Mouse (Mus musculus): ENCODE results near the gene Pabpc1l.

DNA sequence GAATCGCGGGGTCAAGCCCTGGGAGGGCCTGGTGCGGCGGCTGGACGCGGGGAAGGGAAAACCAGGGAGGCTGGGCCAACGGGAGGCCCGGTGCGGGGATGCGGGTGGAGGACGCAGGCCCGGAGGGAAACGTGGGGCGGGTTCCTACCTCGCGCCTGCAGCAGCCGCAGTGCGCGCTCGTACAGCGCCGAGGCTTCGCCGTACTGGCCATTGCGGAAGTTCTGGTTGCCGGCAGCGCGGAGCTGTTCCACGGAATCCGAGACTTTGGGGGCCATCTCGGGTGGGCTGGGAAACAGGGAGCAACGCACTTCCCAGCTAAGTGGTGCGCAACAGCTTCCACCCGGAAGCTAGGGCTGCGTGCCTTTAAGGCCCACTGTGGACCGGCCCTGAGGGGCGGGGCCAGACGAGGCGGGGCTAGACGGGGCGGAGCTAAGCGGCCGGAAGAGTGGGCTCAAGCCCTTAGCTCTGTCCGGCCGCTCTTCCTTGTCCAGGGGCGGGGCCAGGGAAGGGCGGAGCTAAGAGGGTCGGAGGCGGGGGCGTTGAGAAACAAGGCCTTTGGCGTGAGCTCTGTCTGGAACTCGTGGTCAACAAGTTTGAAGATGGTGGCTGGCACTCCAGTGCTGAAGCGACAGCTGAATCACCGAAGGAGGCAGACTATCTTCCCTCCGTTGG is 45.7 kb downstream of the Pabpc1l start, which contains the start of gene Tomm34:
- TF ChIP-seq CTCF (IDR thresholded peaks at IDR 0.05; ENCODE audit: borderline replicate concordance, extremely low read depth, insufficient read depth, insufficient read length) (no peak), POLR2A (IDR thresholded peaks at IDR 0.05; ENCODE audit: borderline replicate concordance, extremely low read depth, insufficient read depth, insufficient read length, poor library complexity, severe bottlenecking) (peak; percentile 16; the same call in 1 of the 2 replicates)

Measured in brain, embryonic 14.5 days (tissue).